Mouse (Mus musculus) liver, adult 2 months (tissue): ENCODE measurements around the gene Lrg1. TPM values are rescaled to one million over a fixed set of nuclear protein-coding genes. Genes with fewer than 3 reads are reported as not detected.

Experiments
- DNase-seq: peaks from one replicate; pipeline ENCODE4 v3.0.0-alpha.2; 2011; ENCODE audit warnings: low read depth, low spot score; ENCODE audit errors: extremely low read depth
- H3K27ac ChIP-seq: fragments of 200-500 bp; replicated peaks from 2 replicates; pipeline ENCODE4 v1.5.1; 2012; ENCODE audit warnings: low read depth, mild to moderate bottlenecking, control low read depth, inconsistent platforms, low read length; ENCODE audit not compliant: insufficient read depth
- H3K27me3 ChIP-seq: fragments of 200-500 bp; 2 replicates; pipeline ENCODE4 v1.6.1; 2012; ENCODE audit warnings: mild to moderate bottlenecking, moderate library complexity, low read length, inconsistent platforms; ENCODE audit not compliant: control insufficient read depth, insufficient read depth
- H3K36me3 ChIP-seq: fragments of 200-500 bp; 2 replicates; pipeline ENCODE4 v1.6.1; 2012; ENCODE audit warnings: low read length, inconsistent platforms; ENCODE audit not compliant: control insufficient read depth, insufficient read depth
- H3K4me1 ChIP-seq: fragments of 200-500 bp; 2 replicates; pipeline ENCODE4 v1.6.1; 2011; ENCODE audit warnings: low read length; ENCODE audit not compliant: control insufficient read depth, insufficient read depth
- H3K4me3 ChIP-seq: fragments of 200-500 bp; 2 replicates; pipeline ENCODE4 v1.5.1; 2011; ENCODE audit warnings: low read depth, mild to moderate bottlenecking, control low read depth, low read length, moderate library complexity; ENCODE audit not compliant: insufficient read depth
- H3K79me2 ChIP-seq: fragments of 200-500 bp; 2 replicates; pipeline ENCODE4 v1.6.1; 2012; ENCODE audit warnings: inconsistent platforms, mild to moderate bottlenecking, low read length, moderate library complexity; ENCODE audit not compliant: control insufficient read depth, insufficient read depth
- H3K9ac ChIP-seq: fragments of 200-500 bp; 2 replicates; pipeline ENCODE4 v1.6.1; 2012; ENCODE audit warnings: low read depth, mild to moderate bottlenecking, control low read depth, inconsistent platforms, low read length
- CTCF ChIP-seq: fragments of 200-500 bp; IDR thresholded peaks from 2 replicates; pipeline ENCODE4 v1.5.1; 2011; ENCODE audit warnings: low read depth, low read length, control low read depth
- POLR2A ChIP-seq: fragments of 200-500 bp; IDR thresholded peaks from 2 replicates; pipeline ENCODE4 v1.6.1; 2011; ENCODE audit warnings: low read length, control low read depth; ENCODE audit not compliant: insufficient read depth; ENCODE audit errors: extremely low read depth
- WGBS: fragments of 180-500 bp; shearing (Covaris S2); methylation state at CpG from one replicate; pipeline ENCODE4 v1.1.7; 2018; 5-methylcytosine and 5-hydroxymethylcytosine counted together
- polyA plus RNA-seq: library from polyadenylated mRNA; depleted of rRNA; stranded (reverse); fragments of >200 nt; gene quantifications from 2 replicates; pipeline ENCODE4 v1.2.3, GENCODE M21; 2012
- total RNA-seq: library from RNA; depleted of rRNA; stranded (reverse); fragments of >200 nt; gene quantifications from 2 replicates; pipeline ENCODE4 v1.2.3, GENCODE M21; 2014

Lrg1 gene
- total and polyA plus RNA-seq, 2 experiments = 116 to 543 TPM

- no peaks in the 10 kb centered on the region for H3K36me3 ChIP-seq
- TF ChIP-seq POLR2A (0 out of 2 replicates have a peak, but pooled peaks have one; percentile 18), CTCF (no peak)
These were observed 18.1 kb downstream of the Lrg1 start for GRCm38 (mm10) chr17:56103465-56104285.

GRCm38 (mm10) chr17:56102927-56103326 is 18.9 kb downstream of the Lrg1 start:
- Histone ChIP-seq H3K9ac (no peak overlapping the region), H3K79me2 (no peaks in the 10 kb centered on the region), H3K27me3 (no peaks in the 10 kb centered on the region), H3K4me1 (peaks cover 5% of the 10 kb centered on the region), H3K36me3 (no peaks in the 10 kb centered on the region), H3K4me3 (no peak overlapping the region), H3K27ac (no peak overlapping the region)
- DNase-seq = no peak
- 97% methylated on average over 9 of the region's 9 CpGs for WGBS
- no peak for TF ChIP-seq POLR2A
- no peak for TF ChIP-seq CTCF

More at GRCm38 (mm10) chr17:56103465-56104285, 18.1 kb downstream of the Lrg1 start:
- no peak for DNase-seq
- Histone ChIP-seq H3K27ac (no peak overlapping the region), H3K79me2 (no peaks in the 10 kb centered on the region), H3K4me1 (peaks cover 8% of the 10 kb centered on the region), H3K27me3 (no peaks in the 10 kb centered on the region), H3K4me3 (no peak overlapping the region), H3K9ac (no peak overlapping the region)
- WGBS = 94% methylated on average over 8 of the region's 8 CpGs

- Histone ChIP-seq H3K4me3 (no peak overlapping the region), H3K27ac (no peak overlapping the region), H3K36me3 (no peaks in the 10 kb centered on the region; the same call in 1 of the 2 replicates), H3K79me2 (no peaks in the 10 kb centered on the region), H3K27me3 (no peaks in the 10 kb centered on the region), H3K9ac (no peak overlapping the region), H3K4me1 (peaks cover 5% of the 10 kb centered on the region)
- TF ChIP-seq POLR2A (no peak), CTCF (no peak)
- DNase-seq = no peak
- WGBS = 96% methylated on average over 5 of the region's 5 CpGs
These were observed 19.6 kb downstream of the Lrg1 start for GRCm38 (mm10) chr17:56102158-56102557.

DNA sequence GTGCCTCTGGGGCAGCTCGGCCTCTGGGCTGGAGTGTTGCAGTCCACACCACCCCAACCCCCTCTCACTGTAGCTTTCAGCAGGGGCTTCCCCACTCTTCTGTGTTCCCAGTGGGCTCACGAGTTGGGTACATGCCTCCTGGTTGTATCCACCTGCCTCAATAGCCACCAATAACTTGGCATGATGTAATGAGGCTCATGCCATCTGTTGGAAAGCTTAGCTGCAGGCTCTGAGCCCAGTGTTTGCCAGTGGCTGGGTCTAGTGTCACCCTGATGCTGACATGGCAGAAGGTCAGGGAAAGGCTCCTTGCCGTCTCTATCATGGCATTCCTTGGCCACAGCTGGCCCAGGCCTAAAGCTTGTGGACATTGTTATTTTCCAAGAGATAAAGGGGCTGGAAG is 21.0 kb downstream of the Lrg1 start:
- H3K27me3 ChIP-seq = no peaks in the 10 kb centered on the region
- WGBS = 47% methylated on average over 3 of the region's 3 CpGs
- H3K4me1 ChIP-seq = peaks cover 5% of the 10 kb centered on the region
- DNase-seq = peak; percentile 81
- H3K36me3 ChIP-seq = peaks cover 2% of the 10 kb centered on the region; the same call in 1 of the 2 replicates
- no peak overlapping the region for H3K4me3 ChIP-seq
- TF ChIP-seq POLR2A = no peak
- no peak for TF ChIP-seq CTCF
- no peak overlapping the region for H3K27ac ChIP-seq
- H3K79me2 ChIP-seq = no peaks in the 10 kb centered on the region
- H3K9ac ChIP-seq = no peak overlapping the region

DNA sequence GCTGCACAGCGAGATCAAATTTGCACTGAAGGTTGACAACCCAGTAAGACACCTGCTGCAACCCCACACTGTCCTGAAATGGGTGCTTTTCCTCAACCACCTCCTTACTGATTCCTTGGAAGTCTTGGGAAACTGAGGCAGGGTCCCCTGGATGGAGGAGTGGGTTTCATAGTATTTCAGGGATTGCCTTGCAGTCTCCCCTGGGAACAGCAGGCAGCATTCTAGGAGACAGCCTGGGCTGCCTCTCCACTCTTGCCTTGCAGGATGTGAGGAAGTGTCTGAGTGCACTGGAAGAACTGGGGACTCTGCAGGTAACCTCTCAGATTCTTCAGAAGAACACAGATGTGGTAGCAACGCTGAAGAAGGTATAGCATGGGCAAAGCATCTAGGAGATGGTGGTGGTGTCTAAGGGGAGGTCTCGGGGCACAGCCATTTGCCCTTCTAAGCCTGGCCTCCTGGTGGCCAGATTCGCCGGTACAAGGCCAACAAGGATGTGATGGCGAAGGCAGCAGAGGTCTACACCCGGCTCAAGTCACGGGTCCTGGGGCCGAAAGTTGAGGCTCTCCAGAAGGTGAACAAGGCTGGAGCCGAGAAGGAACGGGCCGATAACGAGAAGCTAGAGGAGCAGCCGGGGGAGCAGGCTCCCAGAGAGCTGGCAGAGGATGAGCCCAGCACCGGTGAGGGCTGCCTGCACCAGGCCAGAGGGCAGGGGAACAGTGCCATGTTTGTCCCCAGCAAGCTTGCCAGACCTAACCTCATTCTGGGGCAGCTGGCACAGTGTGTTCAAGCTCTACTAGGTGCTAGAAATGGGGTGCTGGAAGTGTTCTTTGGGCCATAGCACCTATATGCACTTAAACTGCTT is 22.9 kb downstream of the Lrg1 start:
- WGBS = 58% methylated on average over 15 of the region's 15 CpGs
- peak; percentile 87 for DNase-seq
- H3K9ac ChIP-seq = no peak overlapping the region
- peak; percentile 63 for TF ChIP-seq CTCF
- no peak for TF ChIP-seq POLR2A
- H3K4me3 ChIP-seq = no peak overlapping the region
- no peaks in the 10 kb centered on the region for H3K79me2 ChIP-seq
- no peaks in the 10 kb centered on the region for H3K27me3 ChIP-seq
- peaks cover 10% of the 10 kb centered on the region; the same call in 1 of the 2 replicates for H3K36me3 ChIP-seq
- H3K27ac ChIP-seq = no peak overlapping the region
- peaks cover 5% of the 10 kb centered on the region for H3K4me1 ChIP-seq
